Mouse (Mus musculus): Measurements from ENCODE around the gene Hist1h4h. TPM values are rescaled to one million over a fixed set of nuclear protein-coding genes. Genes with fewer than 3 reads are reported as not detected.
"Not testable (repeated sequence)": the region's sequence is repeated elsewhere in the genome, so short reads cannot be mapped to it uniquely, and the experiment has no call there.

The Hist1h4h gene
- polyA plus RNA-seq, 1 experiment from 2014 or later, result 2.6 TPM

DNA sequence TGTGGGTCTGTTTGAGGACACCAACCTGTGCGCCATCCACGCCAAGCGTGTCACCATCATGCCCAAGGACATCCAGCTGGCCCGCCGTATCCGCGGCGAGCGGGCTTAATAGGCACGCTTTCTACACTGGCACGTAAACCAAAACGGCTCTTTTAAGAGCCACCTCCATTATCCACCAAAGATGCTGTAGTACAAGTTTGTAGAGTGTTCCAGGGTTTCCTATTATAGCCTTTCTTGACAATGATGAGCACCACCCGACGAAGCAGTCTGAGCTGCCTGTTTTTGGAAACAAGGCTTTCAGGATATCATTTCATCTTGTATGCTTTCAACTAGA lies 13.9 kb downstream of the Hist1h4h start:
- ATAC-seq, result peak; percentile 5; the same call in 1 of the 2 replicates

DNA sequence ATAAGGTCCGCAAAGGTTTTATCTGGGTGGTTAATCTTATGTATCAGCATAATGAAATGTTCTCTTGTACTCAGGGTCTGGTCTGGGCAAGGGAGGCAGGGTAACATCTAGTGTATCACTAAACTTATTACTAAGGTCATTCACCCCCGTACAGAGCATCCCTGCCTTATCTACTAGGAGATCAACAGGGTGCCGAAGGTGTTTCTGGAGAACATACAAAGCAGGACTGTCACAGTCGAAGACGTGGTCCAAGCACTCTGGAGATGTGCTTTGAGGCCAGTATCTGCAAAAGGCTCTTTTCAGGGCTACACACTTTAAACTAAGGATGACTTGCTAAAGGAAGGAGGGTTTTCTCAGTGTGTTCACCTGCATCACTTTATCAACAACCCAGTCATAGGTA lies 15.8 kb downstream of the Hist1h4h start:
- H3K9me3 ChIP-seq (ENCODE audit: control insufficient read depth, low read length), result no peaks in the 10 kb centered on the region
- no peaks in the 10 kb centered on the region for H3K27me3 ChIP-seq (replicated peaks; ENCODE audit: control insufficient read depth, insufficient read depth, low read length)
- no peak overlapping the region for H3K4me3 ChIP-seq (ENCODE audit: low read length)
- ATAC-seq, result no peak
- no peak overlapping the region for H3K9ac ChIP-seq (ENCODE audit: low read depth, low read length)
- WGBS, result 85% methylated on average over 5 of the region's 5 CpGs
- no peak overlapping the region for H3K27ac ChIP-seq (ENCODE audit: low read depth, low read length)
- H3K4me1 ChIP-seq (ENCODE audit: control insufficient read depth, insufficient read depth, low read depth, low read length), result peaks cover 9% of the 10 kb centered on the region
- no peaks in the 10 kb centered on the region for H3K36me3 ChIP-seq (ENCODE audit: control insufficient read depth, insufficient read depth, low read length)
- H3K4me2 ChIP-seq (ENCODE audit: low read length), result no peak overlapping the region

More for the DNA sequence above, 13.9 kb downstream of the Hist1h4h start:
- not testable (repeated sequence) for H3K36me3 ChIP-seq (ENCODE audit: control insufficient read depth, insufficient read depth, low read length); H3K9ac ChIP-seq (ENCODE audit: low read depth, low read length); H3K27me3 ChIP-seq (replicated peaks; ENCODE audit: control insufficient read depth, insufficient read depth, low read length); H3K9me3 ChIP-seq (ENCODE audit: control insufficient read depth, low read length); H3K4me1 ChIP-seq (ENCODE audit: control insufficient read depth, insufficient read depth, low read depth, low read length)
- Histone ChIP-seq H3K27ac (ENCODE audit: low read depth, low read length) (peak overlapping the region; percentile 81), H3K4me2 (ENCODE audit: low read length) (peak overlapping the region; percentile 45), H3K4me3 (ENCODE audit: low read length) (peak overlapping the region; percentile 43)
- 0% methylated on average over 10 of the region's 14 CpGs for WGBS

DNA sequence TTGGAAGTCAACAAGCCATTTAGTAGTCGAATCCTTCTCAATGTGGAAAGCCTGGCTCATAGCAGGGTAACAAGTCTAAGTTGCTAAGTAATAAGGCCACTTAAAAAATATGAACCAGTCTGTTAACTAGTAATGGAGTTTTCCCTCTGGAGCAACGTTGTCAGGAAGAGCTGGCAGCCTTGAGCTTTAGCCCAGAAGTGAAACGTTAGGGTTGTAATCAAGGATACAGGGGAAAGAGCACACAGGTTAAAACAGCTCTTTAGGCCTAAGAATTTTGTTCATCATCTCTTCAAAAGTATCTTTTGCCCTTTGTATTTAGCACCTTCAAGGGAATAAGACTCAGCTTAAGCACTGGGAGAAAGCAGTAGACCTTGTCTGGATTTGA lies 19.9 kb downstream of the Hist1h4h start:
- H3K36me3 ChIP-seq (ENCODE audit: control insufficient read depth, insufficient read depth, low read length), result no peaks in the 10 kb centered on the region
- H3K4me3 ChIP-seq (ENCODE audit: low read length), result peak overlapping the region; percentile 46
- H3K4me2 ChIP-seq (ENCODE audit: low read length), result peak overlapping the region; percentile 66
- WGBS, result 6% methylated on average over 3 of the region's 3 CpGs
- peaks cover 10% of the 10 kb centered on the region for H3K4me1 ChIP-seq (ENCODE audit: control insufficient read depth, insufficient read depth, low read depth, low read length)
- peak overlapping the region; percentile 17; the same call in 1 of the 2 replicates for H3K9ac ChIP-seq (ENCODE audit: low read depth, low read length)
- ATAC-seq, result no peak
- H3K27me3 ChIP-seq (replicated peaks; ENCODE audit: control insufficient read depth, insufficient read depth, low read length), result no peaks in the 10 kb centered on the region
- peak overlapping the region; percentile 76 for H3K27ac ChIP-seq (ENCODE audit: low read depth, low read length)
- H3K9me3 ChIP-seq (ENCODE audit: control insufficient read depth, low read length), result no peaks in the 10 kb centered on the region

DNA sequence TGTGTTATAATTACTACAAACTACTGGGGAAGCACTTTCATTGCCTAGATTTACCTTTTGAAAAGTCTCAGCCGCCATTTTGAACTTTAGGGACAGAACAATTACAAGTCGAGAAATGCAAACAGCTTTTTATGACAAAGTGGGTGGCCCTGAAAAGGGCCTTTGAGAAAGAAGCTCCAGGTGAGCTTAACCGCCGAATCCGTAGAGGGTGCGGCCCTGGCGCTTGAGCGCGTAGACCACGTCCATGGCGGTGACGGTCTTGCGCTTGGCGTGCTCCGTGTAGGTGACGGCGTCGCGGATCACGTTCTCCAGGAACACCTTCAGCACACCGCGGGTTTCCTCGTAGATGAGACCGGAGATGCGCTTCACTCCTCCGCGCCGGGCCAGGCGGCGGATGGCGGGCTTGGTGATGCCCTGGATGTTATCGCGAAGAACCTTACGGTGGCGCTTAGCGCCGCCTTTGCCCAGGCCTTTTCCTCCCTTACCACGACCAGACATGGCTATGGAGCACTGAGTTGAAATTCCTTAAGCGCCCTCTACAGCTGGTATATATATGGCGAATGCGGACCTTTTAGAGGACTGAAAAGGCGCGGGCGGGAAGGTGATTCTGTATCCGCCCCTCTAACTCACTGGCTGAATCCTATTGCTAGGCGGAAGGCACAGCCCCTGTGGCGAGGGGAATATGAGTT lies 20.4 kb downstream of the Hist1h4h start, which contains the start of gene Hist1h4f:
TSS of gene Hist1h4f (minus strand) at position 503 of the 689 bp plus-strand sequence.
- not testable (repeated sequence) for H3K36me3 ChIP-seq (ENCODE audit: control insufficient read depth, insufficient read depth, low read length); H3K27me3 ChIP-seq (replicated peaks; ENCODE audit: control insufficient read depth, insufficient read depth, low read length); H3K9me3 ChIP-seq (ENCODE audit: control insufficient read depth, low read length)
- Histone ChIP-seq H3K4me3 (ENCODE audit: low read length) (peak within 1 kb of the TSS; percentile 46), H3K4me1 (ENCODE audit: control insufficient read depth, insufficient read depth, low read depth, low read length) (peaks cover 11% of the 10 kb centered on the region), H3K9ac (ENCODE audit: low read depth, low read length) (peak within 1 kb of the TSS; percentile 63), H3K27ac (ENCODE audit: low read depth, low read length) (peak within 1 kb of the TSS; percentile 76), H3K4me2 (ENCODE audit: low read length) (peak within 1 kb of the TSS; percentile 66)
- under 1% methylated on average over 47 of the region's 47 CpGs for WGBS
- peak; percentile 95 for ATAC-seq

DNA sequence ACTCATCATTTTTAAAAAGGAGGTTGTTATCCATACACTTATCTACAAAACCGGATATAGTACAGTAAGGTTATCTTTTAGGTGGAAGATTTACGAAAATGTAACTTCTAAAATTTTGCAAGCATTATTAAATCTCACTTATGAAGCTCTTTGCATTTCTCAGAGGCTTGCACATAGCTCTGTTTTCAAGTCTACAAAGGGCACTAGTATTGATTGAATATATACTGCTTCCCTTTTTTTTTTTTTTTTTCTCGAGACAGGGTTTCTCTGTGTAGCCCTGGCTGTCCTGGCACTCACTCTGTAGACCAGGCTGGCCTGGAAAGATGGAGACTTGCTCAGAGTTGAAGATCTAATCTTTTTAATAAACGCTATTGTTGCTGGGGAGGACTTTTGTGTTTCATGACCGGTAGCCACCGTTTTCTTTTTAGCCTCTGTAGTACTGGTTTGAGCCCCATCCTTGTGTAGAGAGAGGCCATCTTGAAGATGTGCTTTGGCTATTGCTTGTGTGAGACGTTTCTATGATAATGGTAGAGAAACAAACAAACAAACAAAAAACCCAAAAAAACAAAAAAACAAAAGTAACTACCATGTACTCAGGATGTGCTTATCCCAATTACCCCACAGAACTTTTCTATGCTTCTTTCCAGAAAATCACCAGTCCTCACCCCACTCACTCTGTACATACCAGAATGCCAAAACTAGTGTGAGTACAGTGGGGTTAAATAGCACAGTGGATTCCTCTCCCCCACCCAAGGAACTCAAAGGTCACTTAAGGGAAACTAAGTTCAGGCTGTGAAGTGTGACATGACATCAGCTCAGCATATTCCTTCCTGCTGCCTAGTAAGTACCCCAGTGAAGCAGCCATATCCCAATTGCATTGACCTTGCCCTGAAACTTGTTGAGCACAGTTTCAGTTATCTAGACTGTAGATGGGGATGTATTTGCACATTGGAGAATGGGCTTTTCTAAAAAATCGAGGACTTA lies 21.4 kb downstream of the Hist1h4h start:
- Histone ChIP-seq H3K27ac (ENCODE audit: low read depth, low read length) (peak overlapping the region; percentile 76), H3K9me3 (ENCODE audit: control insufficient read depth, low read length) (no peaks in the 10 kb centered on the region), H3K27me3 (replicated peaks; ENCODE audit: control insufficient read depth, insufficient read depth, low read length) (no peaks in the 10 kb centered on the region), H3K9ac (ENCODE audit: low read depth, low read length) (no peak overlapping the region), H3K36me3 (ENCODE audit: control insufficient read depth, insufficient read depth, low read length) (no peaks in the 10 kb centered on the region), H3K4me2 (ENCODE audit: low read length) (peak overlapping the region; percentile 66), H3K4me3 (ENCODE audit: low read length) (peak overlapping the region; percentile 46), H3K4me1 (ENCODE audit: control insufficient read depth, insufficient read depth, low read depth, low read length) (peaks cover 13% of the 10 kb centered on the region)
- ATAC-seq, result no peak
- 51% methylated on average over 8 of the region's 8 CpGs for WGBS

DNA sequence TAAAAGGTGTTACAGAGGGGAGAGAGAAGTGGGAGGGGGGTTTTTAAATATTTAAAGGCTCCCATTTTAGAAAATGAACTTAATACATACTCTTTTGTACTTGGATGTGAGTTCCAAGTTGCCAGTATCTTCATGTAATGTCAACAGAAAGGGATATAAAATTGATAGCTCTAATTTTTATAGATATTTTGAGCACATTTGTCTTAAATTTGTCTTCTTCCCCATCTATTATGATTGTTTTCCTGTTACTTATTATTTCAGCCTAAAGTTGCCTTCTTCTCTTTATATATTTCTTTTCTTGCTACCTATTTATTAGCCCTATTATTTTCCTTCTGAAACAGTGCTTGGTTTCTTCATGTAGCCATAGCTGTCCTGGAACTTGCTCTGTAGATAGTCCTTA lies 22.1 kb downstream of the Hist1h4h start, which contains the start of gene Hist1h1d:
TSS of gene Hist1h1d (plus strand) at position 301 of the 400 bp plus-strand sequence.
- Histone ChIP-seq H3K36me3 (ENCODE audit: control insufficient read depth, insufficient read depth, low read length) (no peaks in the 10 kb centered on the region), H3K9ac (ENCODE audit: low read depth, low read length) (no peak within 1 kb of the TSS), H3K27me3 (replicated peaks; ENCODE audit: control insufficient read depth, insufficient read depth, low read length) (no peaks in the 10 kb centered on the region), H3K9me3 (ENCODE audit: control insufficient read depth, low read length) (no peaks in the 10 kb centered on the region), H3K4me3 (ENCODE audit: low read length) (no peak within 1 kb of the TSS), H3K27ac (ENCODE audit: low read depth, low read length) (peak within 1 kb of the TSS; percentile 20; the same call in 1 of the 2 replicates), H3K4me2 (ENCODE audit: low read length) (no peak within 1 kb of the TSS; the same call in 1 of the 2 replicates), H3K4me1 (ENCODE audit: control insufficient read depth, insufficient read depth, low read depth, low read length) (peaks cover 13% of the 10 kb centered on the region)
- ATAC-seq, result no peak

DNA sequence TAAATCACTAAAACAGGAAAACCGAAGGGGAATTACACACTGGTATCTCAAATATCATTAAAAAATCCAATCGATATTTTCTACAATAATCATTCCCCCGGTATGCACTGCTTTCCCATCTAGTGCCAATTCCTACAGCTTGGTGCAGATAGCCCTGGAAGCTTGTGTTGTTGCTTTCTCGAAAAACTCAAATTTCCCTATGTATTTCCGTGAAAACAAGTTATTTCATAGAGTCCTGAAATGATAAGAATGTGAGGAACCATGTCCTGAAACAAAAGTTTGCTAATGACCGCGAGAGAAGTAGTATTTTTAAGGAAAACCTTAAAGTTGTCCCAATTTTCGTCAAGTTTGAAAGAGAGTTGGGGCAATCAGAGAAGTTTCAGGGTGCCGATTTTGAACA lies 23.5 kb downstream of the Hist1h4h start:
- WGBS, result 21% methylated on average over 9 of the region's 9 CpGs
- Histone ChIP-seq H3K9me3 (ENCODE audit: control insufficient read depth, low read length) (no peaks in the 10 kb centered on the region), H3K36me3 (ENCODE audit: control insufficient read depth, insufficient read depth, low read length) (no peaks in the 10 kb centered on the region), H3K9ac (ENCODE audit: low read depth, low read length) (peak overlapping the region; percentile 70), H3K4me2 (ENCODE audit: low read length) (peak overlapping the region; percentile 100), H3K4me1 (ENCODE audit: control insufficient read depth, insufficient read depth, low read depth, low read length) (peaks cover 13% of the 10 kb centered on the region), H3K27ac (ENCODE audit: low read depth, low read length) (peak overlapping the region; percentile 82; the same call in 1 of the 2 replicates), H3K4me3 (ENCODE audit: low read length) (peak overlapping the region; percentile 54), H3K27me3 (replicated peaks; ENCODE audit: control insufficient read depth, insufficient read depth, low read length) (no peaks in the 10 kb centered on the region)
- ATAC-seq, result no peak

DNA sequence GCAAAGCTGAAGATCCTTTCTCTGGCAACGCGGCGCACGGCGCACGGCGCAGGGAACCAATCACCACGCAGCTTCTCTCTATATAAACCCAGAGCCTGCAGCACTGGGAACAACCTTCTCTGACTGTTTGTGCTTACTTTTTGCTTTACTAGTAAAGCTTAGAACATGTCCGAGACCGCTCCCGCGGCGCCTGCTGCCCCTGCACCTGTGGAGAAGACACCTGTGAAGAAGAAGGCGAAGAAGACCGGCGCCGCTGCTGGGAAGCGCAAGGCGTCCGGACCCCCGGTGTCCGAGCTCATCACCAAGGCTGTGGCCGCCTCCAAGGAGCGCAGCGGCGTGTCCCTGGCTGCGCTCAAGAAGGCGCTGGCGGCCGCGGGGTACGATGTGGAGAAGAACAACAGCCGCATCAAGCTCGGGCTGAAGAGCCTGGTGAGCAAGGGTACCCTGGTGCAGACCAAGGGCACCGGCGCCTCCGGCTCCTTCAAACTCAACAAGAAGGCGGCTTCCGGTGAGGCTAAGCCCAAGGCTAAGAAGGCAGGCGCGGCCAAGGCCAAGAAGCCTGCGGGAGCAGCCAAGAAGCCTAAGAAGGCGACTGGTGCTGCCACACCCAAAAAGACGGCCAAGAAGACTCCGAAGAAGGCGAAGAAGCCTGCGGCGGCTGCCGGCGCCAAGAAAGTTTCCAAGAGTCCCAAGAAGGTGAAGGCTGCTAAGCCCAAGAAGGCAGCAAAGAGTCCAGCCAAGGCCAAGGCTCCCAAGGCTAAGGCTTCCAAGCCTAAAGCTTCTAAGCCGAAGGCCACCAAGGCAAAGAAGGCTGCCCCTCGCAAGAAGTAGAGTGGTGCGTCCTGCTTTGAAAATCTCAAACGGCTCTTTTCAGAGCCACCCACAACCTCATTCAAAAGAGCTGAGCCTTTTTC lies 24.3 kb downstream of the Hist1h4h start:
- Histone ChIP-seq H3K36me3 (ENCODE audit: control insufficient read depth, insufficient read depth, low read length) (no peaks in the 10 kb centered on the region), H3K9me3 (ENCODE audit: control insufficient read depth, low read length) (no peaks in the 10 kb centered on the region)
- WGBS, result under 1% methylated on average over 48 of the region's 54 CpGs

More for the DNA sequence above, 24.3 kb downstream of the Hist1h4h start:
- Histone ChIP-seq H3K9ac (ENCODE audit: low read depth, low read length) (peak overlapping the region; percentile 70), H3K4me1 (ENCODE audit: control insufficient read depth, insufficient read depth, low read depth, low read length) (peaks cover 13% of the 10 kb centered on the region), H3K27ac (ENCODE audit: low read depth, low read length) (peak overlapping the region; percentile 82), H3K4me2 (ENCODE audit: low read length) (peak overlapping the region; percentile 100), H3K4me3 (ENCODE audit: low read length) (peak overlapping the region; percentile 54), H3K27me3 (replicated peaks; ENCODE audit: control insufficient read depth, insufficient read depth, low read length) (no peaks in the 10 kb centered on the region)
- ATAC-seq, result peak; percentile 72
